Mouse (Mus musculus) kidney, postnatal 10 days (tissue): Measurements from ENCODE around the gene Olfr657.

Source experiments
- DNase-seq: peaks from one replicate; pipeline ENCODE4 v3.0.0; 2021; ENCODE audit warnings: mixed read lengths

Olfr657 gene

GRCm38 (mm10) chr7:104624494-104624893 is at the start of gene Olfr657:
Gene Olfr657, plus strand, starts transcription at chr7:104624794.
- no peak for DNase-seq

GRCm38 (mm10) chr7:104577014-104577413 is 47.6 kb upstream of the Olfr657 start, which contains the start of gene Olfr653:
Gene Olfr653, plus strand, starts transcription at chr7:104577314.
- DNase-seq: no peak

GRCm38 (mm10) chr7:104580846-104581245 is 43.7 kb upstream of the Olfr657 start:
- no peak for DNase-seq

- DNase-seq: no peak
These were observed 43.2 kb upstream of the Olfr657 start for GRCm38 (mm10) chr7:104581429-104581828.

- DNase-seq: no peak
These were observed 37.9 kb upstream of the Olfr657 start, which contains the start of gene Olfr654 for GRCm38 (mm10) chr7:104586725-104587124. Gene Olfr654, plus strand, starts transcription at chr7:104587025.

- no peak for DNase-seq
These were observed 36.3 kb upstream of the Olfr657 start for GRCm38 (mm10) chr7:104588274-104588673.

- no peak for DNase-seq
These were observed 22.9 kb upstream of the Olfr657 start, which contains the start of gene Olfr655 for GRCm38 (mm10) chr7:104601679-104602078. Gene Olfr655, minus strand, starts transcription at chr7:104601779.

- DNase-seq: peak; percentile 48
These were observed 21.4 kb upstream of the Olfr657 start for GRCm38 (mm10) chr7:104603173-104603572.

GRCm38 (mm10) chr7:104604727-104605126 is 19.9 kb upstream of the Olfr657 start:
- no peak for DNase-seq

- no peak for DNase-seq
These were observed 10.9 kb upstream of the Olfr657 start, which contains the start of gene Olfr656 for GRCm38 (mm10) chr7:104613655-104614054. Gene Olfr656, plus strand, starts transcription at chr7:104613955.

GRCm38 (mm10) chr7:104646841-104647482 is 22.4 kb downstream of the Olfr657 start, which contains the start of gene Olfr658:
Gene Olfr658, minus strand, starts transcription at chr7:104647305.
- DNase-seq: peak; percentile 48

GRCm38 (mm10) chr7:104666453-104666852 is 41.9 kb downstream of the Olfr657 start, which contains the start of gene Olfr659:
Gene Olfr659, plus strand, starts transcription at chr7:104666753.
- DNase-seq: no peak

- no peak for DNase-seq
These were observed 61.6 kb downstream of the Olfr657 start, which contains the start of gene Olfr661 for GRCm38 (mm10) chr7:104686201-104686600. Gene Olfr661, plus strand, starts transcription at chr7:104686501.
